Mouse (Mus musculus) urinary bladder, postnatal 25 days (tissue): Measurements from ENCODE around the gene Osbpl8.
"Not testable (repeated sequence)": the region's sequence is repeated elsewhere in the genome, so short reads cannot be mapped to it uniquely, and the experiment has no call there.

Experiments used
- DNase-seq: peaks from one replicate; pipeline ENCODE4 v3.0.0; 2022; ENCODE audit warnings: low spot score

The Osbpl8 gene

DNA sequence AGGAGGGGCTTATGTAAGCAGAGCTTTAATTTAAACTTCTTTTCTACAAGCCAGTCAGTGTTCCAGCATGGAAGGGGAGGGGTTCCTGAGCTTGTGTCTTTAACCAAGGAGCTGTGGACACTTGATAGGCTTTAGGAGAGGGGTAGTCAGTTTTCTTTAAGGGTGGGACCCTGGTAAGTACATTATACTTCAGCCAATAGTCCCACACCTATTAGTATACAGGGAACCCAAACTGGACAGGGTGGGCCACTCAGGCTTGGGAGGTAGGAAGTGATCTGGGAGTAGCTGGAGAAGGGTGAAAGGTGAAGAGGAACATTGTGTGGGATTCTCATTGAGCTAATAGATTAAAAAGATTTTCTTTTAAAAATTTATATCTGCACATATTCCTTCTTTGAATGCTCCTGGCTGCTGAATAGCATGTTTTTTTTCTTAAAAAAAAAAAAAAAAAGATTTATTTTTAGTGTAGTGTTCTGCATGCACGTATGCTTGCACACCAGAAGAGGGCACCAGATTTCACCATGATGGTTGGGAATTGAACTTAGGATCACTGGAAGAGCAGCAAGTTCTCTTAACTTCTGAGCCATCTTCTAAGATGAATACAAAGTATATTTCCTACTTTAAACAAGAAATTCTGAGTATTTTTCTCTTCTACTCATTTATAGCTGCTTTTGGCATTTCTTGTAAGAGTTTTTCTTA, 21.2 kb downstream of the Osbpl8 start:
- DNase-seq, result no peak

DNA sequence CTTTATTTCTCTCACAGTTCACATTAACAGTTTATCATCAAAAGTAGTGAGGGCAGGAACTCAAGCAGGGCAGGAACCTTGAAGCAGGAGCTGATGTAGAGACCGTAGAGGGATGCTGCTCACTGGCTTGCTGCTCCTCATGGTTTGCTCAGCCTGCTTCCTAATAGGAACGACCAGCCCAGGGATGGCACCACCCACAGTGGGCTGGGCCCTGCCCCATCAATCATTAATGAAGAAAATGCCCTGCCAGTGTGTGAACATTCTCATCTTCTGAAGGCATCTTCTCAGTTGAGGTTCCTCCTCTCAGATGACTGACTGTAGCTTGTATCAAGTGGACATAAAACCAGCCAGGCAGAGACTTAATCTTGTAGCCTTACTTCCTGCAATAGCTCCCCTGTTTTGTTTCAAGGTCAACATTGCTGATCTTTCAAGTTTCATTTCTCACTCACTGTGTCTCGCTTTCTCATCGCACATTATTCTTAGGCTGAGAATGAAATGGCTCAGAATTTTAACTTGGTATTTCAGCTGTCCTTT, 24.5 kb downstream of the Osbpl8 start:
- no peak for DNase-seq

DNA sequence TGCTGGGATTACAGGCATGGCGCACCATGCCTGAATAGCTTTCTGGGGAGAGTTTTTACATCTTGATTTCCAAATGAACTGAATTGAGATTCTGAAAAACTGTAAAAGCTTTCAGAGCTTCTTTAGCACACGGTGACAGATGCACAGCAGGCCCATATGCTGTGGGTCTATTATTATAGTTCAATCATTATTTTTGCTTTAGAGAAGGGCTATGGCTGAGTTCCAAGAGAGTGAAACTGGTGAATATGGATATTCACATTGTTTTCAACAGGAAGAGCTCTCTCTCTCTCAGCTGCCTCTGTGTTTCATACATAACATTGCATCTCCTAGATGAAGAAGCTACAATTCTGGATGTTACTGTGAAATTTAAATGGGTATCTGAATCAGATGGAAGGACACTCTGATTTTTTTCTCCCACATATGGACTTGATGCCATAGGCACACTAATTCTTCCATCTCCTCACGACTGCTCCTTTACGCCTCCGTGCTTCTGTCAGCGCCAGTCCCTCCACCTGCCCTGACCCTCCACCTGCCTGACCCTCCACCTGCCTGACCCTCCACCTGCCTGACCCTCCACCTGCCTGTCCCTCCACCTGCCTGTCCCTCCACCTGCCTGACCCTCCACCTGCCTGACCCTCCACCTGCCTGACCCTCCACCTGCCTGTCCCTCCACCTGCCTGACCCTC, 25.7 kb downstream of the Osbpl8 start:
- no peak for DNase-seq

DNA sequence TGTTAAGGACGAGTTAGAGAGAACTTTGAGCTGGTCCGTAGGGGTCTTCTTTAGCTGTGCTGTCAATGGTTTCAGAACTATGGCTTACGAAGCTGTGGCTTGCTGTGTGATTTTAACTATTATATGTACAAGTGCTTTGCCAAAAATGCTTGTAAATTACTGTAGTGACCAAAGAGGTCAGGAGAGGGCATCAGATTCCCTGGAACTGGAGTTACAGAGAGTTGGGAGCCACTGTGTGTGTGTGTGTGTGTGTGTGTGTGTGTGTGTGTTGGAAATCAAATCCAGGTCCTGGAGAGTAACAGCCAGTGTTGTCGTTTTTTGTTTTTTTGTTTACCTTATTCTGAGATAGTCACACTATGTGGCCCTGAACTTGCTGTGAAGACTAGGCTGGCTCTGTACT, 29.0 kb downstream of the Osbpl8 start:
- DNase-seq, result no peak

DNA sequence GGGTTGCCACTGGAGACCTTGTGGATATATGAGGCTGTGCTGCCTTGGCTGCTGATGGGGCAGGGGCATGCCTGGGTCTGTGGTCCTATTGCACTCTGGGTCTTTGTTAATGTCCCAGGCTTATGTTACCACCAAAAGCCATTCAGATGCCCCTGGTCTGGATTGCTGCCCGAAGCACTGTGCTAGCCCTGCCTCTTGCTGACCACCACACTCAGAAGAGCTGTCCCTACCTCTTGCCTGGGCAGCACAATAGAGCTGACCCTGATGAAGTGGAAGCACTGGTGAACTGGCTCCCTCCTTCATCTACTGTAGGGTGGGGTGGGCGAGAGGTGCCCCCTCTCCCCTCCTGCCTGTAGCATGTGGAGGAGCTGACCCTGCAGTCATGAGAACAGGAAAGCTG, 31.6 kb downstream of the Osbpl8 start:
- no peak for DNase-seq

DNA sequence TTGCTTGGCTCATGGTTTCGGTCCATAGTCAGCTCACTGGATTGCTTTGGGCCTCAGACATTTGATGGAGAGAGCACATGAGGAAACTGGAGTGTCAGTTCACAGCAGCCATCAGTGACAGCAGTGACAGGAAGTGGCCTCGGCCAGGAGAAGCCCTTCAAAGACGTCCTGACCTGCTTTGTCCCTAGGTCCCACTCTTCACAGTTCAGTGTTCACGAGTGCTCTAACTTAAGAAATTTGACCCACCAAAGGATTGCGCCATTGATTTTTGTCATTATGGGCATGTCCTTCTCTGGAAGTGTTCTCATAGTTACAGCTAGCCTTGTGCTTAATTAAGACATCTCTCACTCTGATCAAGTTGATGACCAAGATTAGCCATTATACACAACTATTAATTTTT, 34.2 kb downstream of the Osbpl8 start:
- not testable (repeated sequence) for DNase-seq

DNA sequence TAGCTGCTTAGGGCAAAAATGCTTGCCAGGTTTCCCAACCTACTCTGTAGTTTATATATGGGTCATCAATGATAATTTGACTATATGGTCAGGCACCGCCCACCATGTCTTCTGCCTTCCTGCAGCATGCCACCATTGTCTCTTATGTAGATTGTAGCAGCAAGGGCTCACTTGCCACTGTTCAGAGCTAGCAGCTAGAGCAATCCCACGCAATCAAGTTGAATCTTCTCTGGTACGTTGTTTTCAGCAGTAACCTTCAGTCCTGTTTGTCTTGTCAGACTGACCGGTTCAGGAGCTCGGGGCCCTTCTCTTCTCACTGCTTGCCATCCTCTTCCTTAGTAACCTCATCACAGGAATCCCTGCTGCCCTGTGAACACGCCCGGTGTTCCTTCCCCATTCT, 36.6 kb downstream of the Osbpl8 start:
- DNase-seq, result no peak

DNA sequence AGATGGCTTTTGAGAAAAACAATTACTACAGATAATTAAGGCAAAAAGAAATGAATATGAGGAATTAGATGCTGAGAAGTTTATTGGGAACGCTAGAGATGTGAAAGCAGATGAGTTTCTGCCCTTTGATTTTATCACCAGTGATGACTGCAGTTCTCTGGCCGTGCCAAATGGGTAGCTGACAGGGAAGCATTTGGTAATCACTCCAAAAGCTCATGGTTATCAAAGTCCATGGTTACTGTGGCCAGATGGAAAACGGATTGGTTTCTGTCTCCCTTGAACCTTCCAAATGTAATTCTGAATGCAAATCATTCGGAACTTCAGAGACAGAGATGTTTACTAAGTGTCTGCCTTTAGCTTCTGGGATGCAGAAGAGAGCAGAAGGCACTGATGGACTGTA, 37.1 kb downstream of the Osbpl8 start:
- no peak for DNase-seq

DNA sequence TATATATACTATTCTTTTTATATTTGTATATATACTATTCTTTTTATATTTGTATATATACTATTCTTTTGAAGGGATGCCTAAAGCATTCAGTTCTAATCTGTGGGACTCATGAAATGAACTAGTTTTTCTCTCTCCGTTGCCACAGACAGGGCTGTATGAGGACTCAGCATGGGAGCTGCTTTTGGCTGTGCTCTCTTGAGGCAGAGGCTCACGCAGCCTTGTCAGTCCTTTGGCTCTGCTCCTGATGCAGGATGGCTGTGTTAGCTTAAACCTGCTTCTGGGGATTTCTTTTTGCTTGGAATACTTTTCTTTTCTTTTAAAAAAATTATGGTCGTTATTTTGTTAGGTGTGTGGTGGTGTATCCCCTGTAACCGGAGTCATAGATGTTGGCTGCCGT, 39.5 kb downstream of the Osbpl8 start:
- DNase-seq, result no peak

DNA sequence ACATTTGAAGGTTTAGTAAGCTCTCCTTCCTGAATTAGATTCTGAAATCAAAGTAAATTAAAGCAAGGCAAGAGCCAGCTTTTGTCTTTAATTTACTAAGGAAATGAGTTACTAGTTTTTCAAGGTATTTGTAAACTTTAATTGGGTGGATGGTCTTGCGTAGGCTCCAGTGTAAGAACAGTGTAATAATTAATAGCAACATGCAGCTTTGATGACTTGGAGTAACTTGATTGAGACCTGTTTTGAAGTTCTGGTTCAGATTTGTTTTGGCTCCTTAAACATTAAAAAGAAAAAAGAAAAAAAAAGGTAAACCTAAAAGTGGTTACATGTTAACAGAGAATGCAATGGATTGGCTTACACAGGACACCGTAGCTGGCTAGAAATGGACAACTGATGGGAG, 40.9 kb downstream of the Osbpl8 start:
- no peak for DNase-seq

DNA sequence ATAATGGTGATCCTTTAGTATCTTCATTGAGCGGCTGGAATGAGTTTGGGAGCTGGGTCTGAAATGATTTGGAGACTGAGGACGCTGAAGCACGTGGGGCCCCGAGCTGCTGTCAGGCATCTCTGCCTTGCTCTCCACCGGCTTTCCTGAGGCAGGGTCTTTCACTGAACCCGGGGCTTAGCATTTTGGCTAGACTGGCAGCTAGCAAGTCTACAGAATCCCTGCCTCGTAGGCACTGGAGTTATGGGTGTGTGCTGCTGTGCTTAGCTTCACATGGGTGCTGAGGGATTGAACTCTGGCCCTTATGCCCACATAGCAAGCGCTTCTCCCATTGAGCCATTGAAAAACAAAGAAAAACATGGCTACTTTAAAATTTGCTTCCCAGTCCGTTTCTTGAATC, 42.8 kb downstream of the Osbpl8 start:
- no peak for DNase-seq

DNA sequence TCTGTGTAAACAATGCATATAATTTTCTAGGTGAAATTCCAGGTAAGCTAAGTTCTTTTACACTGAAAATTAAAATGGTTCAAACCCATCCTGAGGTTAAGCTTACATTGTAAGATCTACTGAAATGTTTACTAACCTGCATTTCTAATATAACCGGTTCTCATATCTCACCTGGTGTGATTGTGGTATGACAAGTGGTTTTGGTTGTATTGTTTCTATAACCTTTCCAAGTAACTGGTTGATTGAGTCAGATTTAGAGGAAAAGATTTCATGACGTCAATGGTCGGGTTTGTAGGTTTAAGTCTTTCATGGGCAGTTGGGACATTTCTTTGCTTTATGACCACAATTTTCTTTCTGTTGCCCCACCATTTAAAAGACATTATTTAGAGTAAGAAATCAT, 49.5 kb downstream of the Osbpl8 start:
- no peak for DNase-seq

DNA sequence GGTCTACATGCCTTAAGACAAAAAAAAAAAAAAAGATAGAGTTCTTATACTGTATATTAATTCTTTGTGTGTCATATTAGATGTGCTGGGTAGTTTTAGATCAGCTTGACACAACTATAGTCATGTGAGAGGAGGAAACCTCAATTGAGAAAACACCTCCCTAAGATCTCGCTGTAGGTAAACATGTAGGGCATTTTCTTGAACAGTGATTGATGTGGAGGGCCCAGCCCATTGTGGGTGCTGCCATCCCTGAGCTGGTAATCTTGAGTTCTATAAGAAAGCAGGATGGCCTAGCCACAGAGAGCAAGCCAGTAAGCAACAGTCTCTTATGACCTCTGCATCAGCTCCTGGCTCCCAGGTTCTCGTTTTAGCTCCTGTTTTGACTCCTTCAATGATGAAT, 50.1 kb downstream of the Osbpl8 start:
- DNase-seq, result no peak

DNA sequence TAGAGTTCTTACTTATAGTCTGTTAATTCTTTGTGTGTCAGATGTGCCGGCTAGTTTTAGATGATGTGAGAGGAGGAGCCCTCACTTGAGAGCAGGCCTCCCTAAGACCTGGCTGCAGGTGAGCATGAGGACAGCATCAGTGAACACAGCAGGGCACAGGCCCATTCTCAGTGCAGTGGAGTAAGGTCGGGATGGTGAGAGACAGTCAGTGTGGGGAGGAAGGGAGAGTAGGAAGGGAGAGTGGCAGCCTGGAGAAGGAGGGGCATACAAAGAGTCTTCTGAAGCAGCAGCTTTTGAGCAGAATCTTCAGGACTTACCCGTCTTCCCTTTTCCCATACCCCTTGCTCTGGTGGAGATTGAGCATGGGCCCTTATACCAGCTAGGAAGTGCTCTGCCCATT, 51.0 kb downstream of the Osbpl8 start:
- DNase-seq, result no peak

DNA sequence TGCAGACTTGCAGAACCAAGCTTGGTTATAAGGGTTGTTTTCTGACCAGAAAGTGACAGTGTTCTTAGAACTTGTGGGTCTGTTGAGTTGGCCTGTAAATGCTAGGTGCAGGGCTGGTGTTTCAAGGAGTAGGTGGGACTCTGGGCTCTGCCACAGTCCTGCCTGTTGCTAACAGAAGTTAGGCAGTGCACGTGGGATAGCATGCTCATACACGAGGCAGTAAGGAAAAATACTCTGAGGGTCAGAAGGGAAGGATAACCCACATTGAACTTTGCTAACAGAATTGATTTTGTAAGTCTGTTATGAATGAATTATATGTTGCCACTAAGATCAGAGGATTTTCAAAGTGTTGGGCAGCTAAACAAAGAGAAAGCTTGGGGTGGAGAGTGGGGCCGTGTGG, 51.6 kb downstream of the Osbpl8 start:
- no peak for DNase-seq

DNA sequence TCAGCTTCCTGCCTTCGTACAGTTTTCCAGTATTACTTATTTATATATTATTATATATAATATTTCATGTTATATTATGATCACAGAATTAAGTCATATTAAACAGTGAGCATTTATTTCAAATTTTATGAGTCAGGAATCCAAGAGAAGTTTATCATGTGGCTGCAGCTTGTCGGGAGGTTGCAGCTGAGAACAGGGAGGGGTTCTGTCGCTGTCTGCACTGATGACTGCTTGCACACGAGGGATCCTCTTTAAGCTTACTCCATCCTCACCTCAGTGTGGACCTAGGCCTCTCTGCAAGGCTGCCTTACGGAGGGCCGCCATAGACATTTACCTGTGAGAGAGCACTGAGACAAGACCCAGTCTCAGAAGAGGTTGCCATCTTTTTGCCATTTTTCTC, 58.0 kb downstream of the Osbpl8 start:
- DNase-seq, result no peak

DNA sequence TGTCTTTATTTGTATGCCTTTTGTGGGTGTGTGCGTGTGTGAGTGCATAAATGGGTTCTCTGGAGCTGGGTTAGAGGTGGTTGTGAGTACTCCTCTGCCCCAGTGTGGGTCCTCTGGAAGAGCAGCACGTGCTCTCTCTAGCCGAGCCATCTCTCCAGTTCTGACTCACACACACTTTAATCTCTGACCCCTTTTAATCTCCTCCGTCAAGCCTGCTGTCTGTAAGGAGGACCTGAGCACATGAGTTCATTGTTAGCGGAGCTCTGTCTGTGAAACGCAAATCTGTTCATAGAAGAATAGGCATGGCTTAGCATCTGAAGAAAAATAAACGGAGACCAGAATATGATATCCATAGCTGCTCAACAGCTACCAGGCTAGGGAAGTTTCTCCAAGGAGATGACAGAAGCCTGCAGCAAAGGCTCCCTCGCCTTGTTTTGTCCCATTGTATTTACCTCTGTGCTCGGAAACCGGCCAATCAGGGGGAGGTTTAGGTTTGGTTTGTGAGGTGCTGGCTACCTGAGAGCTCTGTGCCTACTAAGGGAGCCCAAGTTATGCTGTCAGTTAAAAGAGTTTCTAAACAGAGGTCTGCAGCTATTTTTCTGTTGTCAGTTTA, 58.8 kb downstream of the Osbpl8 start:
- no peak for DNase-seq

DNA sequence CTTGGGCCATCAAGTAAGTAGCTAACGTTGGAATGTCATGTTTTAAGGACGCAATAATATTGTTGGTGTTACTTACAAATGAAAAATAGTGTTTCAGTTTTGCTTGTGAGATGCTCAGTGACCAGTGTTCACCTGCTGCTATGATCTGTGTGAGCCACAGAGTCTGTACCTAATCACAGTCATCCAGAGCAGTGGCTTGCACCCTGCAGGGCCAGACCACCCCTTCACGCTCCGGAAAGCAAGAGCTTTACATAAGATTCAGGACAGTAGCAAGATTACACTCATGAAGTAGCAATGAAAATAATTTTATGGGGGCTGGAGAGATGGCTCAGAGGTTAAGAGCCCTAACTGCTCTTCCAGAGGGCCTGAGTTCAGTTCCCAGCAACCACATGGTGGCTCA, 60.1 kb downstream of the Osbpl8 start:
- DNase-seq, result no peak

DNA sequence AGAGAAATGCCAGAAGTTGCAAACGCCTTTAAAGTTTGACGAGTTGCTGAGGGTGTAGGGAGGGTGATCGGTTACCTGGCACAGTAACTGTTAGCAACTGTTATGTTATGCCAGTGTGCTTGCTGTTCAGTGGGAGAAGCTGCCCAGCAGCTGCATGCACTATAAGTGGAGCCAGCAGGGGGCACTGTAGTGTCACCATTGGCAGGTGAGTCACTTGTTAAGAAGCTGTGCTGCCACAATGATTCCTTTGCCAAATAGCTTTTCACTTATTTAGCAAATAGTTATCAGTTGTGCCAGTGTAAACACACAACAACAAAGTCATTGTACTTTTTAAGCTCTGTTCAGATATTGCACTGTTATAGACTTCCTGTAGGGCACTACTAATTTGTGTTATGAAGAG, 62.0 kb downstream of the Osbpl8 start:
- peak; percentile 93 for DNase-seq

DNA sequence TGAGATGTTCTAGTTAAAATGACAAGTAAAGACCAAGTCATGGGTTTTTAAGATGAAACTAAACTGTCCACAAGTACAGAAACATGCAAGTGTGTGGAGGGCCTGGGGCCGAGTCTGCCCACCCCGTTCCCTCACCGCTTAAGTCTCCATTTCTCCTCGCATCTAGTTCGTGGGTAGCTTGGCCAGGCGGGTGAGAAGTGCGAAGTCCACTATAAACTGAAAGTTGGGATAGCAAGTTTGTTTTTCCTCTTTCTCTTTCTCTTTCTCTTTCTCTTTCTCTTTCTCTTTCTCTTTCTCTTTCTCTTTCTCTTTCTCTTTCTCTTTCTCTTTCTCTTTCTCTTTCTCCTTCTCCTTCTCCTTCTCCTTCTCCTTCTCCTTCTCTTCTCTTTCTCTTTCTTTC, 67.7 kb downstream of the Osbpl8 start:
- not testable (repeated sequence) for DNase-seq

DNA sequence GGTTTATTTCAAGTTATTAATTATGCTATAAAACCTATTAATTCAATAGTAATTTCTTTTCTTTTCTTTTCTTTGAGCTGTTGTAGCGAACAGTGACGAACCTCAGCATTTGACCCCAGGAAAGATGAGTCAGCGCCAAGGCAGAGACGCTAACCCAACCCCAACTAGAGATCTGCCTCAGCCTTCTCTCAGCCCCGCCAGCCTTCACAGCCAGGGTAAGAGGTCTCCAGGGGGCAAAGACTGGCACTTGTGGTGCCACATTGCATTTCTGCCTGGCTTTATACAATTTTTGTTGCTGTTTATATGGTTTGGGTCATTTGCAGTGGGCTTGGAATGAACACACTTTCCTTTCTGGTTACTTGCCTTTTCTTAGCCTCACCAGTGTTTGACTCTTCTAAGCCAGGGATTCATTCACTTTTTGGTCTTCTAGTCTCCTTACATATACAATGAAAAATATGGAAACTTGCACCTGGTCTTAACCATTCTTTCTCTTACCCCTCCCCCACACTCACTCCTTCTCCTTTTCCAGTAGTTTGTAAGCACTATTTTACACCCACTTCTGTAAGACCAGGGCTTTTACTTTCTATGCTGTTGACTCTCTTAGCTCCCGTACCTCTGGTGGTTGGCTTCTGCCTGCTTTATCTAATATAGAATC, 69.1 kb downstream of the Osbpl8 start:
- no peak for DNase-seq

DNA sequence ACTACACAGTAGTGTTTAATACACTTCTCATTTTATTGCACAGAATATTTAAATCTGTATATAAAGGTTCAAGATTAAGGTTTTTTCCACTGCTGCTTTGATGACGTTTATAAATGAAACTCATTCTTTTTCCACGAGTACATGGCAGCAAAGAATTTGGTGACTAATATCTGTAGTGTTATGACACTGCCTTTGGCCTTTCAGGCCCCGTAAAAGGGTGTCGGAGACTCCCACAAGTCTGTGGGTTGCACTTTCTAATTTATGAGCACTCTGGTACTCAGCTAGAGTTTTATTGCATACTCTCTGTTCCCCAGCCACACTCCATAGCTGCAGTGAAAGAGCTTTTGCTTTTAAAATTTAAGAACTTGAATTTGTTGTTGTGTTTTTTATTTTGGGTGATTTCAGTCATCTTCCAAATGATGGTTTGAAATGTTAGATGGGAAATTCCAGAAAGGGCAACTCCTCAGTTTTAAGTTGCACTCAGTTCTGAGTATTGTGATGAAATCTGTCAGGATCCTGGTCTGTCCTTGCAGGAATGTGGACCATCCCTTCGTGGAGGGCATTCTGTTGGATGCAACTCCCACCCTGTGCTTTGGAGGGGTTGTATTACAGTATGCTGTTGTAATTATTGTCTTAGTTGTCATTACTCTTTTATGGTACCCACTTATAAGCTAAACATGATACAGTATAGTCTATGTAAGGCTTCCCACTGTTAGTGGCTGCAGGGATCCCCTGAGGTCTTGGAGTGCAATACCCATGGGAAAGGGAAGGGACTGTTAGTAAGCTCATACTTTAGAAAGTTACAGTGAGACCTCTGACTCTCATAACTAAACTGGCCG, 70.1 kb downstream of the Osbpl8 start:
- no peak for DNase-seq
